Mouse (Mus musculus): Measurements from ENCODE around the gene Mios.

Mios gene

DNA sequence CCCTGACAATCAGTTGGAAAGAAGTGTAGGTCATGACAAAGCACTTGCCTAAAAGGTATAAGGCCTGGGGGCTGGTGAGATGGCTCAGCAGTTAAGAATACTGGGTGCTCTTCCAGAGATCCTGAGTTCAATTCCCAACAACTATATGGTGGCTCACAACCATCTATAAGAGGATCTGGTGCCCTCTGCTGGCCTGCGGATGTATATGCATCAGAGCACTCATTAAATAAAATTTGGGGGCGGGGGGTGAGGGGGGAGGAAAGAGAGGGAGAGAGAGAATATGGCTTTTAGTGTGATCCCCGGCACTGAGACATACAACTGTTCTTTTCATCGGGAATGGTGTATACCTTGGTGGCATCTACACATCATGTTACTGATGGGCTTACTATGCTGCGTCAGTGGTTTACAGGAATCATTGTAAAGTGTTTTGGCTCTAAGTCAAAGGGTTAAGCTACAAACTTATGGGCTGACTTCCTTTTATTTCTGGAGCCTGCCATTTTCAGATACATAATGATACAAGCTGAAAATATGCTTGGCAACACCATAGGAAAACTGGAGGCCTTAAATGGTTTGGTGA is 69.5 kb downstream of the Mios start:
- no peak for DNase-seq (ENCODE audit: low read depth, low spot score)

DNA sequence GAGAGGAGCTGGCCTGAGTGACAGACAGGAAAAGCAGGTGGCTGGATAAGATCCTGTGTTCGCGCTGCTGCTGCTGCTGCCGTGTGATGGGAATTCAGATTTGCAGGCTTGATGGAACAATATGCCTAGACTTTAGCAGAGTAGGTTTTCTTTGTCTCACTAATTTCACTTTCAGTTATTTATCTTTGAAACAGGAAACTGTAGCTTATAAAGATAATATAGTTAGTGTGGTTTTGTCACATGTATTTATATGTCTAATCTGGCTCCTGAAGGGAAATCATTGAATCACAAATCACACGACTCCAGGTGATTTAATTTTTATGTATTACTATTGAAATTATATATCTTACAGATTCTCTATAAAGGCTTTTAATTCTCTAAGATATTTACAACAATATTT is 74.2 kb downstream of the Mios start:
- no peak for DNase-seq (ENCODE audit: low read depth, low spot score)

- no peak for DNase-seq (ENCODE audit: low read depth, low spot score)
Measured at GRCm38 (mm10) chr6:8285401-8285960, 76.5 kb downstream of the Mios start.

Measured in retina, postnatal 7 days (tissue).